Mouse (Mus musculus) stomach, embryonic 14.5 days (tissue): ENCODE measurements at regions not wholly inside any gene's neighbourhood (a gene's known extent, or its start where the extent isn't known, plus 50 kb on each side); places are given as distances from the start of the nearest gene placed in this dataset.

Experiments
- ATAC-seq: fragments of 200-750 bp; cut with Nextera tagmentation; 2 replicates; pipeline ENCODE4 v1.8.0; 2017; ENCODE audit warnings: low read depth, moderate TSS enrichment; ENCODE audit not compliant: insufficient number of reproducible peaks, insufficient read depth, low FRiP score
- H3K27ac ChIP-seq: fragments of 300-500 bp; sonication (generic); 2 replicates; pipeline ENCODE4 v1.5.1; 2014; ENCODE audit warnings: mild to moderate bottlenecking, low read length, moderate library complexity, mixed read lengths
- H3K27me3 ChIP-seq: fragments of 300-500 bp; sonication (generic); 2 replicates; pipeline ENCODE4 v1.6.1; 2014; ENCODE audit warnings: low read length, control low read depth, mixed read lengths; ENCODE audit not compliant: control insufficient read depth, insufficient read depth
- H3K36me3 ChIP-seq: fragments of 300-500 bp; sonication (generic); 2 replicates; pipeline ENCODE4 v1.6.1; 2014; ENCODE audit warnings: mild to moderate bottlenecking, control low read depth, low read length, moderate library complexity, mixed read lengths; ENCODE audit not compliant: control insufficient read depth, insufficient read depth
- H3K4me1 ChIP-seq: fragments of 300-500 bp; sonication (generic); 2 replicates; pipeline ENCODE4 v1.6.1; 2014; ENCODE audit warnings: low read length, control low read depth, mixed read lengths; ENCODE audit not compliant: control insufficient read depth, insufficient read depth
- H3K4me2 ChIP-seq: fragments of 300-500 bp; sonication (generic); replicated peaks from 2 replicates; pipeline ENCODE4 v1.6.1; 2014; ENCODE audit warnings: low read depth, low read length, control low read depth
- H3K4me3 ChIP-seq: fragments of 300-500 bp; sonication (generic); 2 replicates; pipeline ENCODE4 v1.5.1; 2014; ENCODE audit warnings: low read depth, low read length, control low read depth
- H3K9ac ChIP-seq: fragments of 300-500 bp; sonication (generic); replicated peaks from 2 replicates; pipeline ENCODE4 v1.6.1; 2014; ENCODE audit warnings: low read depth, mild to moderate bottlenecking, control low read depth, low read length, moderate library complexity, mixed read lengths
- H3K9me3 ChIP-seq: fragments of 300-500 bp; sonication (generic); 2 replicates; pipeline ENCODE4 v1.6.1; 2016; ENCODE audit warnings: low read depth, low read length, control low read depth; ENCODE audit not compliant: control insufficient read depth
- WGBS: fragments of 180-500 bp; shearing (Covaris S2); extraction: QIAGEN DNeasy Blood & Tissue Kit; methylation state at CpG from one replicate; pipeline ENCODE4 v1.1.7; 2014; 5-methylcytosine and 5-hydroxymethylcytosine counted together

DNA sequence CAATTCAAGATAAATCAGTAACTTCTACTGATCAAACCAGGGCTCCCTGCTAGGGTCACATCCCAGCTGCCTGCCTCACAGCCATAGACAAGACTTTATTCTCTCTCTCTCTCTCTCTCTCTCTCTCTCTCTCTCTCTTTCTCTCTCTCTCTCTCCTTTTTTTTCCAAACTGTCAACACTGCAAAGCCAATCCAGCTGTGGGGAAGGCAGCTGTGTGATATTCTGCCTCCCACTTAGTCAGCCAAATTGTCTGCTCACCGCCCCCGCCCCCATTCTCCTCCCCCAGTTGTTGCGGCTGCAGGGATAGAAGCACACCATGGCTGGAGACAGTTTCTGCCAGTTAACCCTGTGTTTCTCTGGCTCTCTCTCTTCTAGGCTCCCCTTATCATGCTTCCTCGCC, 198.3 kb downstream of the Cdca7 start:
- H3K9ac ChIP-seq, result no peak overlapping the region
- H3K27me3 ChIP-seq, result no peaks in the 10 kb centered on the region
- H3K4me3 ChIP-seq, result no peak overlapping the region
- H3K9me3 ChIP-seq, result no peaks in the 10 kb centered on the region
- no peaks in the 10 kb centered on the region for H3K36me3 ChIP-seq
- H3K27ac ChIP-seq, result peak overlapping the region; percentile 41; the same call in 1 of the 2 replicates
- ATAC-seq, result peak; percentile 65; the same call in 1 of the 2 replicates
- H3K4me2 ChIP-seq, result 0 out of 2 replicates have a peak overlapping the region, but pooled peaks have one; percentile 10
- peaks cover 8% of the 10 kb centered on the region; the same call in 1 of the 2 replicates for H3K4me1 ChIP-seq
- WGBS, result 3% methylated on average over 4 of the region's 4 CpGs

DNA sequence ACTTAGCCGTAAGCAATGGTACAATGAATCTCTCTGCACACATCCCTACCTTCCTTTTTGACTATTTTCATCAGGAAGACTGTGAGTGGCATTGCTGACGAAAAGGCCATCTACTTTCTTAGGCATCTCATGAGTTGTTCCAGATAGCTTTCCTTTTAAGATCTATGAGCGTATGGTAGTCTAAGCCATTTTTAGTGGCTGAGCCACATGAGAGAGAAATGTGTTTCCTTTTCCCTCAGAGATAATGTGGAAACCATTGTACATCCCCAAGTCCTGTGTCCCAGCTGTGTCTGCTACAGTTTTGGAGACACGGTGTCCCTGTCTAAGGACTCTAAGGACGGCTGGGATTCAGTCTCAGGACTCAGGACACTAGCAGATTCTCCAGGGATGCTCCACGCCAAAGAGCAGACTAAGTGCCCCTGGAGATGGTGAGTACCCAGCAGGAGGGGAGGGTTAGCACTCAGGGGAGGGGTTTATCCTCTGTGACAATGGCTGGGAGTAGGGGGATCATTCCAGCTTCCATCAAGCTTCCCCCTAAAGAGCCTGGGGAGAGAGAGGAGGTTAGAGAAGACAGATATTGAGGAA, 199.0 kb downstream of the Cdca7 start:
- H3K9ac ChIP-seq, result no peak overlapping the region
- ATAC-seq, result no peak
- no peaks in the 10 kb centered on the region for H3K36me3 ChIP-seq
- no peak overlapping the region for H3K4me3 ChIP-seq
- no peak overlapping the region for H3K4me2 ChIP-seq
- H3K9me3 ChIP-seq, result no peaks in the 10 kb centered on the region
- H3K27me3 ChIP-seq, result no peaks in the 10 kb centered on the region
- H3K4me1 ChIP-seq, result peaks cover 8% of the 10 kb centered on the region; the same call in 1 of the 2 replicates
- H3K27ac ChIP-seq, result peak overlapping the region; percentile 41
- WGBS, result 63% methylated on average over 6 of the region's 6 CpGs

DNA sequence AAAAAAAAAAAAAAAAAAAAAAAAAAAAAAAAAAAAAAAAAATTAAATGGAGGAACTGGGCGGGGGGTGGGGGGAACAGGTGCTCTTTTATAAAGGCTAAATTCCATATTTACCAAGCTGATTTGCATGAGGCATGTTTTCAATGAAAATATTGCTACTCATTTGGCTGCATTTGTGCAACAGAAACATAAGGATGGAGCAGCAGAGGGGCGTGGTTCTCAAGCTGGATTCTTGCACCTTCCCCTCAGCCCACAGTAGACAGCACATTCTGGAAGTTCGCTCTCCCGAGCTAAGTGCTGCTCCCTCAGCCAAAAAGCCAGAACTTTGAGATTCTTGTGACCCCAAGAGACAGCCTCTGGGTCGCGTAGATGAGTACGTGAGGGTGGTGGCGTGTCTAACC, 201.8 kb downstream of the Cdca7 start:
- peaks cover 8% of the 10 kb centered on the region; the same call in 1 of the 2 replicates for H3K4me1 ChIP-seq
- no peaks in the 10 kb centered on the region for H3K9me3 ChIP-seq
- no peak overlapping the region for H3K9ac ChIP-seq
- ATAC-seq, result no peak
- WGBS, result 80% methylated on average over 8 of the region's 8 CpGs
- no peak overlapping the region for H3K4me2 ChIP-seq
- no peak overlapping the region for H3K27ac ChIP-seq
- H3K36me3 ChIP-seq, result no peaks in the 10 kb centered on the region
- no peak overlapping the region for H3K4me3 ChIP-seq
- no peaks in the 10 kb centered on the region for H3K27me3 ChIP-seq

DNA sequence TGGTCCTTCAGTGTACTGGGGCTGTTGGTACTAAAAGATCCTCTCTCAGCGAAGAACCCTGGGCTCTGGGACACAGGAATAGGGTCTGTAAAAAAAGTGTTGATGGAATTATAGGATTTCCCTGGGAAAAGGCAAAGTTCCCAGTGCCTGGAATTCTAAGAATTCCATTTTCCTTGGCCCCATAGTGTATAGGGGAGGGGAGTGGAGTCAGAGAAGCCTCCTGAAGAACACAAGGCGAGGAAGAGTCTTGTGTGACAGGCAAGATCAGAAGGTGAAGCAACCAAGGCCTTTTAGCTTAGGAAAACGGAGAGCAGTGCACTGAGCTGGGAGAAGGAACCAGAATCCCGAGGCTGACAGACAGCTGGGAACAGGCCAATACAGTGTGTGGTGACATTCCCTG, 212.1 kb downstream of the Cdca7 start:
- Histone ChIP-seq H3K4me1 (no peaks in the 10 kb centered on the region), H3K9ac (no peak overlapping the region)

DNA sequence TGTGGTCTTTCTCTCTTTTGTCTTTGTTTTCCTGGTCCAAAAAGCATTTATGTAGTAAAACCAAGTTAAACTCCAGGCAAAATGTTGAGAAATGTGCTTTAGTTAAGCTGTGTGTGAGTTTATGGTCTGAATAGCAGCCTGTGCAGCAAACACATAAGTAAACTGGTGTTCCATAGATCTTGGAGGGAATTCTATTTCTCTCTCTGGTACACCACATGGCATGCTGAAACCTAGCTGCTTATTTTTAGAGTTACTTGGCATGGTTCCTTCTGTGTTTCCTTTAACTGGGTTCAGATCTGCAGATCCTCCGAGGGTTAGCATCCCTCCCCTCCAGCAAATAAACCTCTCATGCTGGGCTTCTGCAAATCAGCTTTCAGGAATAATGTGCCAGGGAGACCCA, 225.1 kb downstream of the Cdca7 start:
- Histone ChIP-seq H3K36me3 (no peaks in the 10 kb centered on the region), H3K4me2 (no peak overlapping the region), H3K27me3 (no peaks in the 10 kb centered on the region), H3K9ac (no peak overlapping the region), H3K9me3 (no peaks in the 10 kb centered on the region), H3K27ac (no peak overlapping the region), H3K4me1 (no peaks in the 10 kb centered on the region), H3K4me3 (no peak overlapping the region)
- WGBS, result 52% methylated on average over 1 of the region's 1 CpGs
- no peak for ATAC-seq

More for the DNA sequence above, 212.1 kb downstream of the Cdca7 start:
- H3K27ac ChIP-seq, result no peak overlapping the region
- H3K4me3 ChIP-seq, result no peak overlapping the region
- H3K36me3 ChIP-seq, result no peaks in the 10 kb centered on the region
- H3K27me3 ChIP-seq, result no peaks in the 10 kb centered on the region
- no peak overlapping the region for H3K4me2 ChIP-seq
- peaks cover 12% of the 10 kb centered on the region; the same call in 1 of the 2 replicates for H3K9me3 ChIP-seq
- ATAC-seq, result no peak
- 57% methylated on average over 4 of the region's 4 CpGs for WGBS

DNA sequence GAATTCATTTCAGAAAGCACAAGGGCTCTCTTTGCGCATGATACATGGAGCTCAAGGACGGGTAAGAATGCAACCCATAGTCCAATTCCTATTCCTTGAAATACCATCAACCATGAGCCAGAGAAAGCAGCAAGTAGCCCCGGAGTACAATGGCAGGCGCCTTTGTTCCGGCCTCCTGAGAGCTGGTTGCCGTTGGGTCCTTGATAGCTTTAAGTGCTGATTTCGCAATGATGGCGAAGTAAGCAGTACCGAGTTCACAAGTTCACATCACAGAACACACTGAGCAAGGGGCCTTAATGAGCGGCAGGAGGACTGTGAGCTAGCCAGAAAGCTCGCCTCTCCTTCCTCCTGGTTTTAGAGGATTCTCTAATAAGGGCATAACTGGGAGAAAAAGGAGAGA, 227.3 kb downstream of the Cdca7 start:
- no peaks in the 10 kb centered on the region for H3K27me3 ChIP-seq
- 76% methylated on average over 11 of the region's 11 CpGs for WGBS

DNA sequence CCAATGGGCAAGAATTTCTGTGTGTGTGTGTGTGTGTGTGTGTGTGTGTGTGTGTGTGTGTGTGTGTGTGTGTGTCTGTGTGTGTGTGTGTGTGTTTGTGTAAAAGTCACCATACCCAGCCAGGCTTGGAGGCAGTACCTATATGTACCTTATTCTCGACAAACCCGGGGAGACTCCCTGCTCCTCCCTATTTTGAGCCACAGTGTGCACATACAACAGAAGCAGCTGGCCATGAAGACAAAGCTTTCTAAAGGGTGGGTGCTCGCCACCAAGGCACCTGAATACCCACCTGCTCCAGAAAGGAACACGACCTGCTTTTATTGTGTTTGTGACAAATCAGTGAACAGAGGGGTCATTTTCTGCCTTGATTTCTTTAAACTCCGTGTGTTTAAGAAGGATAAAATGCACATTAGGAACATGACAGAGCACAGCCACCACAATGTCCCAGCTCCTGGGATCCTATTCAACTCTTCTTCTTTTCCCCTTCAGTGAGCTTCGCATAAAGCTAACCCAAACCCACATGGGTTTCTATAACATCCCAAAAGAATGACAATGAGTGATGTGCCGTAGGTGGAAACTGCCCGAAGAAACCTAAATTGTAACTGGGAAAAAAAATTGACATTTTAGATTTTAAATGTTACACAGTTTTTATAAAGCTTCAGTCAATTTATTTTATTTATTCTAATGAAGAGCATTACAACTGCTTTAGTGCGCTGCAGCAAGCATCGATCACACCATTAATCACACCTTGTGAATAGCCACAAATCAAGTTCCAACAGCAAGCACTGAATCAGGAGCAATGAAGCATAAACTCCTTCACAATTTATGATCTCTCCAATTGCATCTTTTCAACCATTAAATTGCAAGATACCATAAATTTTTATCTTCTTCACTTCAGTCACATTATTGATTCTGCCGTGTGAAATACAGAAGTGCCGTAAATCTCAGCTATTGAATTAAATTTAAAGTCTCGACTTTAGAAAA, 232.0 kb downstream of the Cdca7 start:
- no peak for ATAC-seq
- Histone ChIP-seq H3K27me3 (no peaks in the 10 kb centered on the region), H3K4me2 (no peak overlapping the region), H3K9me3 (no peaks in the 10 kb centered on the region), H3K27ac (no peak overlapping the region), H3K9ac (no peak overlapping the region), H3K4me3 (no peak overlapping the region), H3K4me1 (no peaks in the 10 kb centered on the region), H3K36me3 (no peaks in the 10 kb centered on the region)
- 78% methylated on average over 13 of the region's 13 CpGs for WGBS

More for the DNA sequence above, 227.3 kb downstream of the Cdca7 start:
- Histone ChIP-seq H3K36me3 (no peaks in the 10 kb centered on the region), H3K4me1 (no peaks in the 10 kb centered on the region), H3K4me3 (no peak overlapping the region), H3K27ac (no peak overlapping the region), H3K4me2 (no peak overlapping the region), H3K9ac (no peak overlapping the region), H3K9me3 (no peaks in the 10 kb centered on the region)
- no peak for ATAC-seq

DNA sequence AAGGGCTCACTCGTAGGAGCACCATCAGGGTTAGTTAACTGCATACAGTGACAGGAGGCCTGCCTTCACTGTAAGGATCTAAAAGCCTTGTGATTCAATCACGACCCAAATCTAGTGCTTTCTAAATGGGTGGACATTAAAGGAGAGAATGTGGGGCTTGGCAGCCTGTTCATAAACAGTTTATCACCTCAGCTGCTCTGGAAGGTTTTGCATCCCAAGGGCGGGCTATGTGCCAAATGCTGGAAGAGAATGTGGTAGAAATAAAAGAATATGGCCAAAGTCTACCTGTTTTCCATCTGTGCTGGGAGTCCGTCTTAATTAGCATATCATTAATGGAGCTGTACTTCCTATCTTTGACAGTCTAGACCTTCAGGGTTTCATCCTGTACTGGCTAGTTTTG, 241.0 kb downstream of the Cdca7 start:
- 66% methylated on average over 4 of the region's 4 CpGs for WGBS
- H3K27ac ChIP-seq, result no peak overlapping the region
- no peak overlapping the region for H3K4me3 ChIP-seq
- no peak overlapping the region for H3K9ac ChIP-seq
- no peaks in the 10 kb centered on the region for H3K27me3 ChIP-seq
- H3K36me3 ChIP-seq, result no peaks in the 10 kb centered on the region
- H3K4me1 ChIP-seq, result no peaks in the 10 kb centered on the region
- no peak overlapping the region for H3K4me2 ChIP-seq
- no peaks in the 10 kb centered on the region for H3K9me3 ChIP-seq
- ATAC-seq, result no peak
